Mouse (Mus musculus) adrenal gland, postnatal 4 days (tissue): ENCODE results near the gene Olfr1381. TPM values are rescaled to one million over a fixed set of nuclear protein-coding genes. Genes with fewer than 3 reads are reported as not detected.
"Not testable (repeated sequence)": the region's sequence is repeated elsewhere in the genome, so short reads cannot be mapped to it uniquely, and the experiment has no call there.

Source experiments
- DNase-seq, 2 experiments: peaks; one replicate each; pipeline ENCODE4 v3.0.0; 2021 to 2022; ENCODE audit warnings: low spot score in 2 of 2, mixed read lengths in 2 of 2
- long read RNA-seq, 2 experiments: library from polyadenylated mRNA; stranded (forward); transcript quantifications; one replicate each; pipeline ENCODE4 v2.0.0; 2021
- total RNA-seq, 2 experiments: library from RNA; stranded (reverse); gene quantifications; 2 replicates each; pipeline ENCODE4 v1.2.3; 2021

The Olfr1381 gene
- not detected for total RNA-seq
- long read RNA-seq, experiment 1 = 0 reads
- long read RNA-seq, experiment 2 = 0 reads

DNA sequence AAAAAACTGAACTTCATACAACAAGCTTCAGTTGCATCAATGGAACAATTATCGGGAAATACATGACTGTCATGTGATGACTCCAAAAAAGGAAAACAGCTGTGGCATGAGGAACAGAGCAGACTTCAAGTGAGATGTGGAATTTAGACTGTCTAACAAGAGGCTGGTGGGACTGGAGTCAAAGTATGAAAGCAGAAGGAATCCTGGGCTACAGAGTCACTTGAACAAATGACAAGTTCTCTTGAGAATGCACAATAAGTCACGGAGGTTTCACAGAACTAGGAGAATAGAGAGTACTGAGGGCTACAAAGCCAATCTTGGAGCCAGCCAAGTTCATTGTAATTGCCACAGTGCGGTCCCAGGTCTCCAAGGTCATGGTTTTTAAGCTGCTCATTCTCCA is at the start of gene Olfr1381:
Gene Olfr1381 (plus strand): TSS at position 301 of the 400 bp plus-strand sequence.
- not testable (repeated sequence) for DNase-seq

DNA sequence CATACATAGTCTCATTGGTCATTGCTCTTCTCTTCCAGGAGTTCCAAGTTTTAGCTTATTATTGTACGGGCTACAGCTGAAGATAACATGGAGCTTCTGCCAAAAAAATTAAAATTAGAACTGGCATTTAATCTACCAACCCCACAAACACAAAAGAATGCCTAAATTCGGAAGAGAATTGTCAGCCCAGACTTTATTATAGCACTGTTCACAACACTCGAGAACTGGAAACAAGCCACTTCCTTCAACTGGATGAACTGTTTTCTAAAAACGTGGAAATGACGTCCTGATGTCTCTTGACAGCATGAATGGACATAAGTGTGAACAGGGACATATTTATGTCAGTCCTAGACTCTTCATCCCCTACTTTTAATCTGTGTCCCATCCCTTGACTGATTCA is 25.2 kb upstream of the Olfr1381 start:
- no peak for DNase-seq

- no peak for DNase-seq
Measured at GRCm38 (mm10) chr11:49519348-49519747, 23.9 kb upstream of the Olfr1381 start, which contains the start of gene Olfr1383. Olfr1383 (plus strand) TSS chr11:49519648.

GRCm38 (mm10) chr11:49527947-49528346 is 15.3 kb upstream of the Olfr1381 start, which contains the start of gene Olfr1382:
Olfr1382 (plus strand) TSS chr11:49528247.
- no peak for DNase-seq

GRCm38 (mm10) chr11:49532761-49533160 is 10.5 kb upstream of the Olfr1381 start:
- DNase-seq = no peak

- DNase-seq = not testable (repeated sequence)
Measured at GRCm38 (mm10) chr11:49536631-49537030, 6.6 kb upstream of the Olfr1381 start.

- DNase-seq = not testable (repeated sequence)
Measured at GRCm38 (mm10) chr11:49554033-49554432, 10.8 kb downstream of the Olfr1381 start.

DNA sequence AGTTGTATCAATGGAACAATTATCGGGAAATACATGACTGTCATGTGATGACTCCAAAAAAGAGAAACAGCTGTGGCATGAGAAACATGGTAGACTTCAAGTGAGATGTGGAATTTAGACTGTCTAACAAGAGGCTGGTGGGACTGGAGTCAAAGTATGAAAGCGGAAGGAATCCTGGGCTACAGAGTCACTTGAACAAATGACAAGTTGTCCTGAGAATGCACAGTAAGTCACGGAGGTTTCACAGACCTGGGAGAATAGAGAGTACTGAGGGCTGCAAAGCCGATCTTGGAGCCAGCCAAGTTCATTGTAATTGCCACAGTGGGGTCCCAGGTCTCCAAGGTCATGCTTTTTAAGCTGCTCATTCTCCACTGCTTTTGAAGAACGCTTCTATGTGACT is 13.3 kb downstream of the Olfr1381 start, which contains the start of gene Olfr1380:
Gene Olfr1380 (plus strand): TSS at position 301 of the 400 bp plus-strand sequence.
- not testable (repeated sequence) for DNase-seq

GRCm38 (mm10) chr11:49575054-49575453 is 31.8 kb downstream of the Olfr1381 start:
- DNase-seq = not testable (repeated sequence)

DNA sequence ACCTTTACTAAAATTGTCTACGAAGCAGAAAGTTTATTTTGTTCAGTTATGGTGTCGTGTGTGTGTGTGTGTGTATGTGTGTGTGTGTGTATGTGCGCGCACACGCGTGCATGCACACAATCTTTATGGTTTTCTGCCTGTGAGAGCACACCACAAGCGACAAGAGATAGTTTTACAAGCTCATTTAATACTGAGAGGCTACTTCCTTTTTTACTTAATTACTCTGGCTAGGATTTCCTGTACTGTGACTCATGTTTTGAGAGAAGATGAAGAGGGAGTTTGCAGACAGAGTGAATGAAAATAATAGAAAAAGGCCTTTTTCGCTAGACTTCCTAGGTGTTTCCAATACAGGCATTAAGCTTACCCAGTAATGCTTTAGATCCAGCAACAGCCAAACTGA is 37.2 kb downstream of the Olfr1381 start:
- not testable (repeated sequence) for DNase-seq

GRCm38 (mm10) chr11:49590213-49590612 is 47.0 kb downstream of the Olfr1381 start:
- no peak for DNase-seq

GRCm38 (mm10) chr11:49597149-49597548 is 53.9 kb downstream of the Olfr1381 start:
- not testable (repeated sequence) for DNase-seq

Other genes with a start within 250 kb of the Olfr1381 start
- not detected for gene Olfr10, start 238.7 kb upstream of the Olfr1381 start, total RNA-seq
- not detected for gene Olfr1391, start 220.7 kb upstream of the Olfr1381 start, total RNA-seq
- not detected for gene Olfr1390, start 208.3 kb upstream of the Olfr1381 start, total RNA-seq
- not detected for gene Olfr1389, start 120.4 kb upstream of the Olfr1381 start, total RNA-seq
- under 1 TPM; 0.14 to 0.17 TPM for gene Olfr1388, start 106.8 kb upstream of the Olfr1381 start, total RNA-seq
- not detected for gene Olfr1387, start 88.1 kb upstream of the Olfr1381 start, total RNA-seq
- not detected for gene Olfr1386, start 78.4 kb upstream of the Olfr1381 start, total RNA-seq
- not detected for gene Olfr1385, start 54.4 kb upstream of the Olfr1381 start, total RNA-seq
- not detected for gene Olfr1384, start 36.7 kb upstream of the Olfr1381 start, total RNA-seq
- not detected for gene Olfr1383, start 23.8 kb upstream of the Olfr1381 start, total RNA-seq
- not detected for gene Olfr1382, start 15.2 kb upstream of the Olfr1381 start, total RNA-seq
- not detected for gene Olfr1380, start 13.4 kb downstream of the Olfr1381 start, total RNA-seq
- gene Flt4, start 65.8 kb downstream of the Olfr1381 start, total RNA-seq = 10 to 100 TPM; 23.3 to 24.2 TPM
- gene Scgb3a1, start 120.2 kb downstream of the Olfr1381 start, total RNA-seq = not detected
- 100 to 1,000 TPM in 1 of 2 experiments, 10 to 100 TPM in 1; 93.1 to 102 TPM for gene Cnot6, start 169.3 kb downstream of the Olfr1381 start, total RNA-seq